In the genomic region with DNA sequence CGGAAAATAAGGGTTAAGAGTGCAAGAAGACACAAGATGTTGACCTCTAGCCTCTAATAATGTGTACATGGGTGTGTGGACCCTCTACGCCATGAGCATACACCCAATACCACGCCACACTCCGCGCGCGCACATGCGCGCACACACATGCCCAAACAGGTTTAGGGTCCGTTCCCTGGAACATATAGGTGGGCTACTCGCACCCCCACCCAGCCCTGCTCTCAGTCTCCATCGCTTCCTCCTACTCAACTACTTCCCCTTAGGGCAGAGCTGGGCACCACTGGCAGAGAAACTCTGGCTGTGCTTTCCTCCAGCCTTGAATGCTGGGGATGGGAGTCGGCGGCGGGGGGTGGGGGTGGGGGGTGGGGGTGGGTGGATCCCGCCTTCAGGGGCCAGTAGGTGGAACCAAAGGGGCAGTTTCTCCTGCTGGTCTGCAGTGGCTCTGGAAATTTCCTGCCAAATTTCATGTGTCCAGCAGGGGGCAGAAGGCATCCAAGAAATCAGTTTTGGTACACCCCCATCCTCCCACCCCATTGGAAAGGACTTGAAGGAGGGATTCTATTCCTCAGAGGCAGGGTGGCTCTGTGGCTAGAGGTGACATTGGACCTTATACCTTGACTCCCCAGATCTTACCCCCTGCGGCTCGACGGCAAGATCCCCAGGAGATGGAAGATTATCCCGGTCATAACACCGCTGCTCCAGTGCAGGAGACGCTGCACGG, we compare ENCODE assay signal across 8 mouse cellular contexts. TPM values are rescaled to one million over a fixed set of nuclear protein-coding genes. Genes with fewer than 3 reads are reported as not detected.
DNase-seq lines count a peak whose midpoint lies in the region; ATAC-seq and TF ChIP-seq lines count a peak whose summit lies in the region.
"Had no signal": no experiment of that assay in that cellular context is flagged by ENCODE, and none has a peak within 500 bp of the region (broad histone marks: within the 10 kb centered on the region; RNA-seq: fewer than 3 reads in every experiment).

No protein-coding gene starts in this region.

- intact Hi-C loops in heart, postnatal 36 days (cut with DNase I): loop anchor here (1.0 kb wide), 1 partner anchor 108 kb away; no protein-coding TSS in a partner anchor

- no peak for TF ChIP-seq POLR2A in bone marrow, adult 2 months (IDR thresholded peaks at IDR 0.05; ENCODE audit: borderline replicate concordance, control insufficient read depth, low read depth, low read length)
- TF ChIP-seq POLR2A in embryonic fibroblast, embryonic 13.5 days (IDR thresholded peaks at IDR 0.05; ENCODE audit: low read depth, low read length): no peak

- no peaks in the 10 kb centered on the region for H3K9me3 ChIP-seq in G1E (replicated peaks)

- no peak for ATAC-seq in G1E (ENCODE audit: extremely low read depth, insufficient number of reproducible peaks, low FRiP score, poor library complexity, severe bottlenecking)

- peaks cover 6% of the 10 kb centered on the region; the same call in 1 of the 2 replicates for H3K27me3 ChIP-seq in G1E (ENCODE audit: insufficient read depth, low read length)

- H3K27ac ChIP-seq in bone marrow, adult 2 months (ENCODE audit: control insufficient read depth, insufficient read depth, low read depth, low read length, poor library complexity): no peak overlapping the region
- no peak overlapping the region for H3K27ac ChIP-seq in embryonic fibroblast, embryonic 13.5 days (ENCODE audit: insufficient read depth, low read length)
- no peak overlapping the region for H3K27ac ChIP-seq in layer of hippocampus, adult 2 months

- H3K36me3 ChIP-seq in G1E (replicated peaks): no peaks in the 10 kb centered on the region

- no peaks in the 10 kb centered on the region for H3K4me1 ChIP-seq in G1E (ENCODE audit: insufficient read depth, low read depth, low read length)
- H3K4me1 ChIP-seq in bone marrow, adult 2 months (ENCODE audit: control insufficient read depth, insufficient read depth, low read length): no peaks in the 10 kb centered on the region
- H3K4me1 ChIP-seq in embryonic fibroblast, embryonic 13.5 days (ENCODE audit: control insufficient read depth, insufficient read depth, low read length): no peaks in the 10 kb centered on the region

- H3K4me3 ChIP-seq in G1E (ENCODE audit: low read depth, low read length): no peak overlapping the region
- H3K4me3 ChIP-seq in bone marrow, adult 2 months (replicated peaks; ENCODE audit: control insufficient read depth, low read depth, low read length): no peak overlapping the region
- H3K4me3 ChIP-seq in embryonic fibroblast, embryonic 13.5 days (ENCODE audit: insufficient read depth, low read length): no peak overlapping the region
- H3K4me3 ChIP-seq in layer of hippocampus, adult 2 months: no peak overlapping the region

- DNase-seq in G1E (ENCODE audit: low spot score): no peak
- DNase-seq in heart, postnatal 36 days: peak; percentile 68 to 69
- DNase-seq in layer of hippocampus, adult 2 months (ENCODE audit: low spot score in 2 of 2): peak; percentile 65 to 72
- peak; percentile 85 for DNase-seq in lung, postnatal 10 days
- peak; percentile 74 for DNase-seq in right cerebral cortex, adult 18-20 months

- 20% methylated on average over 23 of the region's 23 CpGs for WGBS in bone marrow, adult 2 months

- 0 out of 2 replicates have a peak, but pooled peaks have one; percentile 21 for TF ChIP-seq CTCF in G1E (IDR thresholded peaks at IDR 0.05; ENCODE audit: low read depth, low read length)
- peak; percentile 56 for TF ChIP-seq CTCF in bone marrow, adult 2 months (IDR thresholded peaks at IDR 0.05; ENCODE audit: control insufficient read depth, insufficient read depth, low read length)
- TF ChIP-seq CTCF in embryonic fibroblast, embryonic 13.5 days (IDR thresholded peaks at IDR 0.05; ENCODE audit: borderline replicate concordance, insufficient read depth, low read length): 0 out of 2 replicates have a peak, but pooled peaks have one; percentile 15
- peak; percentile 75 for TF ChIP-seq CTCF in layer of hippocampus, adult 2 months (conservative IDR thresholded peaks at IDR 0.05)

RNA-seq across cellular contexts. Expression of a gene that starts 14.8 kb away (rescaled TPM):
- total RNA-seq in G1E (2014; fragmentation: Nextera tagmentation): not detected in 2 replicates
- 0.05 TPM in 1 of 2 replicates, not detected in the other for total RNA-seq in G1E (2017)
- polyA plus RNA-seq in G1E (2012): not detected in 2 replicates
- 11.4 and 13.6 TPM in 2 replicates for polyA plus RNA-seq in bone marrow, adult 2 months (2011; ENCODE audit: insufficient read depth, insufficient read length, low replicate concordance, missing spikeins)
- polyA plus RNA-seq in embryonic fibroblast, embryonic 13.5 days (2011; ENCODE audit: insufficient read length, low read depth, missing spikeins): 1.2 and 2.0 TPM in 2 replicates
- total RNA-seq in heart, postnatal 36 days (2021): 1 to 10 TPM; 1.7 to 3.2 TPM
- total RNA-seq in layer of hippocampus, adult 2 months (2021): under 1 TPM; 0.33 to 0.91 TPM

RNA-seq across cellular contexts. Expression of a gene that starts 20.3 kb away (rescaled TPM):
- total RNA-seq in G1E (2014; fragmentation: Nextera tagmentation) (not detected in 2 replicates), G1E (2017) (not detected in 2 replicates)
- not detected in 2 replicates for polyA plus RNA-seq in G1E (2012)
- polyA plus RNA-seq in bone marrow, adult 2 months (2011; ENCODE audit: insufficient read depth, insufficient read length, low replicate concordance, missing spikeins): not detected in 2 replicates
- not detected in 2 replicates for polyA plus RNA-seq in embryonic fibroblast, embryonic 13.5 days (2011; ENCODE audit: insufficient read length, low read depth, missing spikeins)
- not detected for total RNA-seq in heart, postnatal 36 days (2021)
- not detected for total RNA-seq in layer of hippocampus, adult 2 months (2021)
- polyA plus RNA-seq: large intestine, adult 2 months had no signal

RNA-seq across cellular contexts. Expression of a gene that starts 35.6 kb away (rescaled TPM):
- 41.8 TPM in 2 replicates for total RNA-seq in G1E (2014; fragmentation: Nextera tagmentation)
- 32.4 and 45.7 TPM in 2 replicates for total RNA-seq in G1E (2017)
- polyA plus RNA-seq in G1E (2012): 48.4 and 50.0 TPM in 2 replicates
- polyA plus RNA-seq in bone marrow, adult 2 months (2011; ENCODE audit: insufficient read depth, insufficient read length, low replicate concordance, missing spikeins): 15.9 and 30.7 TPM in 2 replicates
- polyA plus RNA-seq in embryonic fibroblast, embryonic 13.5 days (2011; ENCODE audit: insufficient read length, low read depth, missing spikeins): 28.4 and 33.5 TPM in 2 replicates
- total RNA-seq in heart, postnatal 36 days (2021): 10 to 100 TPM; 17.7 to 18.3 TPM
- total RNA-seq in layer of hippocampus, adult 2 months (2021): 10 to 100 TPM; 57.8 to 63.8 TPM

Comparison
In these comparisons a context has a peak if more than half of its experiments do, and no peak if none do; other contexts are left out.
1. CTCF ChIP-seq: peak in every context shown above with its lines; median percentile 75 in layer of hippocampus, adult 2 months; 56 in bone marrow, adult 2 months; 21 in G1E; 15 in embryonic fibroblast, embryonic 13.5 days.